Mouse (Mus musculus) testis, adult 2 months (tissue): Measurements from ENCODE around the gene Stat2.

ENCODE experiments used
- CTCF ChIP-seq: fragments of 200-500 bp; IDR thresholded peaks from 2 replicates; pipeline ENCODE4 v1.5.1; 2012; ENCODE audit warnings: low read depth, mild to moderate bottlenecking, inconsistent platforms, low read length, moderate library complexity; ENCODE audit not compliant: control insufficient read depth, insufficient read depth, insufficient replicate concordance
- POLR2A ChIP-seq: fragments of 200-500 bp; IDR thresholded peaks from 2 replicates; pipeline ENCODE4 v1.6.1; 2012; ENCODE audit warnings: low read depth, mild to moderate bottlenecking, inconsistent platforms, low read length, moderate library complexity; ENCODE audit not compliant: control insufficient read depth

DNA sequence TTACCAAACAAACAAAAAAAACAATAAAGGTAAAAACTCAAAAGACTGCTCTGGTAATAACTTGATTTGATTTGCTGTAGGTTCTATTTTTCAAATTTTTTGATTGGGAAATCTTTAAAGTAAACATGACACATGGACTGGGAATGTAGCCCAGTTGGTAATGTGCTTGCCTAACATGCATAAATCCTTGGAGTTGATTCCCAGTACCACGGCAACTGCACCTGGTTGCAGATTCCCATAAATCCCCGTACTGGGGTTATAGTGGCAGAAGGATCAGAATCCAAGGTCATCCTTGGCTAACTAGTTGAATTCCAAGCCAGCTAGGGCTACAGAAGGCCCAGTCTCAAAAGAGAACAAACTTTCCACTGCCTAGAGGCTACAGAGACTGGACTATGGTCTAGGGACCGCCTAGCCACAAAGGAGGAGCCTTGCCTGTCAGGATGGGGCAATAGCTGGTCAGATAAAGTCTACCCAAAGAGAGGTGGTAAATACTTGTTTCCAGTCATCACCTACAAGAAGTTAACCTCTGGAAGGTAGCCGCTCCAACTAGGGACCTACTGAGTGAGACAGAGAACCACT, 16.6 kb upstream of the Stat2 start, which contains the start of gene Apon:
- no peak for TF ChIP-seq CTCF
- TF ChIP-seq POLR2A: no peak
